Mouse (Mus musculus): ENCODE results near the gene Bdkrb2. TPM values are rescaled to one million over a fixed set of nuclear protein-coding genes. Genes with fewer than 3 reads are reported as not detected.

Gene Bdkrb2
- total RNA-seq, 2 experiments from 2014 or later = 0.28 to 0.69 TPM

GRCm38 (mm10) chr12:105580490-105580889 lies 17.5 kb downstream of the Bdkrb2 start:
- no peak for TF ChIP-seq CTCF (conservative IDR thresholded peaks at IDR 0.05)
- H3K4me3 ChIP-seq = no peak overlapping the region
- no peak for DNase-seq (ENCODE audit: low spot score in 2 of 2)
- H3K27ac ChIP-seq = no peak overlapping the region

- H3K27ac ChIP-seq = no peak overlapping the region
- H3K4me3 ChIP-seq = no peak overlapping the region
- no peak for TF ChIP-seq CTCF (conservative IDR thresholded peaks at IDR 0.05)
- DNase-seq (ENCODE audit: low spot score in 2 of 2) = no peak
Observed at GRCm38 (mm10) chr12:105582486-105582885, 19.5 kb downstream of the Bdkrb2 start.

- TF ChIP-seq CTCF (conservative IDR thresholded peaks at IDR 0.05) = no peak
- no peak for DNase-seq (ENCODE audit: low spot score in 2 of 2)
- no peak overlapping the region for H3K4me3 ChIP-seq
- no peak overlapping the region for H3K27ac ChIP-seq
Observed at GRCm38 (mm10) chr12:105583484-105583883, 20.5 kb downstream of the Bdkrb2 start.

- TF ChIP-seq CTCF (conservative IDR thresholded peaks at IDR 0.05) = peak; percentile 95
Observed at GRCm38 (mm10) chr12:105584851-105585250, 21.8 kb downstream of the Bdkrb2 start.

GRCm38 (mm10) chr12:105587526-105587925 lies 24.5 kb downstream of the Bdkrb2 start:
- TF ChIP-seq CTCF (conservative IDR thresholded peaks at IDR 0.05) = no peak
- DNase-seq (ENCODE audit: low spot score in 2 of 2) = no peak
- no peak overlapping the region for H3K27ac ChIP-seq
- H3K4me3 ChIP-seq = no peak overlapping the region

More at GRCm38 (mm10) chr12:105584851-105585250, 21.8 kb downstream of the Bdkrb2 start:
- H3K4me3 ChIP-seq = no peak overlapping the region
- no peak overlapping the region for H3K27ac ChIP-seq
- peak; percentile 71 to 74 for DNase-seq (ENCODE audit: low spot score in 2 of 2)

DNA sequence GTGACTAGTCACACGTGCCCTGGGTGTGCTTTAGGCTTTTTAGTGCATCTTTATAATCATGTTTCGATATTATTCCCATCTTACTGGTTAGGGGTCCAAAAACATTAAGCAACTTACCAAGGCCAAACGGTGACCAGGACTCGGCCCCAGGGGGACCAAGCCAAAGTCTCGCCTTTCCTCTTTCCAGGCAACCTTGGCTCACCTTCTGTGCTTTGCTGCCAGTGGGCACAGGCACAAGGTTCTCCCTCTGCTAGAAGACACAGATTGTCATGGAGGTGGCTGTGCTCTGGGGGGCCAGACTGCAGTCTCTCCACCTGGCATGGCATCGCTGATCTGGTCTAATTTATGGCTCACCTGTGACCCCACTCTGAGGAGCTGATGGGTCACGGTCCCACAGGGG lies 27.8 kb downstream of the Bdkrb2 start:
- Histone ChIP-seq H3K4me3 (no peak overlapping the region), H3K27ac (no peak overlapping the region)
- TF ChIP-seq CTCF (conservative IDR thresholded peaks at IDR 0.05) = no peak
- no peak for DNase-seq (ENCODE audit: low spot score in 2 of 2)

- DNase-seq (ENCODE audit: low spot score in 2 of 2) = no peak
- no peak for TF ChIP-seq CTCF (conservative IDR thresholded peaks at IDR 0.05)
- H3K27ac ChIP-seq = no peak overlapping the region
- no peak overlapping the region for H3K4me3 ChIP-seq
Observed at GRCm38 (mm10) chr12:105592361-105592761, 29.3 kb downstream of the Bdkrb2 start.

GRCm38 (mm10) chr12:105593471-105593870 lies 30.4 kb downstream of the Bdkrb2 start:
- Histone ChIP-seq H3K27ac (no peak overlapping the region), H3K4me3 (no peak overlapping the region)
- no peak for DNase-seq (ENCODE audit: low spot score in 2 of 2)
- no peak for TF ChIP-seq CTCF (conservative IDR thresholded peaks at IDR 0.05)

- no peak for TF ChIP-seq CTCF (conservative IDR thresholded peaks at IDR 0.05)
- Histone ChIP-seq H3K27ac (no peak overlapping the region), H3K4me3 (no peak overlapping the region)
- DNase-seq (ENCODE audit: low spot score in 2 of 2) = no peak
Observed at GRCm38 (mm10) chr12:105597135-105597534, 34.1 kb downstream of the Bdkrb2 start.

GRCm38 (mm10) chr12:105598503-105598902 lies 35.5 kb downstream of the Bdkrb2 start:
- no peak overlapping the region for H3K27ac ChIP-seq
- TF ChIP-seq CTCF (conservative IDR thresholded peaks at IDR 0.05) = no peak
- H3K4me3 ChIP-seq = no peak overlapping the region
- no peak for DNase-seq (ENCODE audit: low spot score in 2 of 2)

DNA sequence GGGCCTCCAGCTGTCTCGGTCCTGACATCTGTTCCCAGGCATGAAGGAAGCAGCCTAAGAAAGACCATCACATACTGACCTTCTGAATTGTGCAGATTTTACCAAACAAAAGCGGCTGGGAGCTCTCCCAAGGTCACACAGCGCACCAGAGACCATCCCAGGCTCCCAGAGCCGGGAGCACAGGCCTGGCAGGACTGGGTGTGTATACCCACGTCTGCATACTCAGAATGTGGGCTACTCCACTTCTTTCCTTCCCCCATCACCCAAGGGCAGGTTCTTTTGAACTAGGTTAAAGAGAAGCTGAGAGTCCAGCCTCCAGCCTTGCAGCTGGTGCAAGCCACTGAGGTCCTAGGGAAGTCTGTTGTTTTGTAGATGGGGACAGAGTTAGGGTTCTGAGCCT lies 36.1 kb downstream of the Bdkrb2 start:
- TF ChIP-seq CTCF (conservative IDR thresholded peaks at IDR 0.05) = no peak
- Histone ChIP-seq H3K27ac (no peak overlapping the region), H3K4me3 (no peak overlapping the region)
- no peak for DNase-seq (ENCODE audit: low spot score in 2 of 2)

GRCm38 (mm10) chr12:105601586-105601985 lies 38.6 kb downstream of the Bdkrb2 start:
- Histone ChIP-seq H3K4me3 (no peak overlapping the region), H3K27ac (no peak overlapping the region)
- TF ChIP-seq CTCF (conservative IDR thresholded peaks at IDR 0.05) = no peak
- DNase-seq (ENCODE audit: low spot score in 2 of 2) = no peak

DNA sequence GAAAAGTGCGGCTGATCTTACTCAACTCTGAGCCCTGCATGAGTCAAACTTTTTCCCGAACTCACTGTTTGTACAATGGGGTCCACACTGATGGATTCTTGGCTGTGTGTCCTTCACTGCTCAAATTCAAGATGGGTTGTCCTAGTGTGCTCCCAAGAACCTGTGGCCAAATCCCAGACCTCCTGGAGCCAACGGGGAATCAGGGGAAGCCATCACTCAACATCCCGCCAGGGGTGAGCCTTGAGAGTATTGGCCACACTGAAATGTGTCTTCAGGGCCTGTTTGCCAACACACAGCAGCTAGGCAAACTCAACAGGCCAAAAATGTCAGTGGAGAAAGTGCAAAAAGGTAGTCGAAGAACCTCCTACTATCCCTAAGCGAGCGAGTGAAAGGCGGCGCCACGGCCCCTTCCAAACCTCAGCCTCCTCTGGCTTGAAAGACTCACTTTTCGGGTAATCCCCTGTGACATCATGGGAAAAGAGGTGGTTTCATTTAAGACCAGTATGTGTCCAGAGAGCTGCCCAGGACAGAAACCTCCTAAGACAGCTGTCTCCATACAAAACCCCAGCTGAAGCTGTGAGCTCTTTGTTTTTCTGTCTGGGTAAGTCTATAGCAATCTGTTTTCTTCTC lies 39.7 kb downstream of the Bdkrb2 start, which contains the start of gene Bdkrb1:
Gene Bdkrb1 (plus strand): TSS at position 505 of the 630 bp plus-strand sequence.
- TF ChIP-seq CTCF (conservative IDR thresholded peaks at IDR 0.05) = no peak
- Histone ChIP-seq H3K27ac (no peak within 1 kb of the TSS), H3K4me3 (no peak within 1 kb of the TSS)
- no peak for DNase-seq (ENCODE audit: low spot score in 2 of 2)

DNA sequence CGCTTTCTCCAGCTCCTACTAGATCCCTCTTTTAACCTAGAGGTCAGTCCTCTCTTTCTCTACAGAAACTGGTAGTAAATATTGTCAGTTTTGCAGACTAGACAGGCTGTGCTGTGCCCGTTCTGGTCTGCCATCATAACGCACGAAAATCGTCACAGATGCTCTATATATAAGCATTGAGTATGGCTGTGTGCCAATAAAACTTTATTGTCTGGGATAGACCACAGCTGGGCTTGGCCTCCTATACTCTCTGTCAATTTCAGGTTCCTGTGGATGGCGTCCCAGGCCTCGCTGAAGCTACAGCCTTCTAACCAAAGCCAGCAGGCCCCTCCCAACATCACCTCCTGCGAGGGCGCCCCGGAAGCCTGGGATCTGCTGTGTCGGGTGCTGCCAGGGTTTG lies 40.9 kb downstream of the Bdkrb2 start:
- no peak for TF ChIP-seq CTCF (conservative IDR thresholded peaks at IDR 0.05)
- H3K27ac ChIP-seq = no peak overlapping the region

More for the DNA sequence above, 40.9 kb downstream of the Bdkrb2 start:
- H3K4me3 ChIP-seq = no peak overlapping the region
- DNase-seq (ENCODE audit: low spot score in 2 of 2) = no peak

Measured in layer of hippocampus, adult 2 months (tissue).